Mouse (Mus musculus): Measurements from ENCODE around the gene Accsl.

Accsl gene

DNA sequence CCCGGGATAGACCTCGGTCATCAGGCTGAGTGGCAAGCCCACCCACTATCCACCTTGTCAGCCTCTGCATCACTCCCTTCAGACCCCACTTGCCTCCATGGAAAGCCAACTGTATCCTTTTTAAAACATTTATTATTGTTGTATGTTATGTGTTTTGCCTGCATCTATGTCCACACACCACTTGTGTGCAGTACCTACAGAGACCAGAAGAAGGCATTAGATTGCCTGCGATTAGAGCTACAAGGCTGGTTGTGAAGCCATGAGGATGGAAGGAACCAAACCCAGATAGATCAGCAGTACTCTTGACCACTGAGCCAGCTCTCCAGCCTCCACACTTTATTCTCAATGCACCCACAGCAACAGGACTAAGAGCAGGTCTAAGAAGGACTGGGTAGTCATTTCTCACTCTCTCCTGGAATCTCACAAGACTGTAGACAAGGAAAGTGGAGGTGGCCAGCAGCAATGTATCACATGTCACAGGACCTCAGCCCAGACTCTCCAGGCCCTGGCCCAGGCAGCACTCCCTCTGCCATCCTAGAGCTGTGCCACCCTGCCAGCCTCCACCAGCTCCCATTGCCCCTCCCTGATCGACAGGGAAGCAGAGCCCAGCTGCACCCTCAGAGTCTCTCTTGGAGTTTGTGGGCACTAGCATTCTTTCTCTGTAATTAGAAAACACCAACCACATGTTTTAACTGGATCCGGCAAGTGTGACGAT lies 62.3 kb downstream of the Accsl start:
- DNase-seq = peak; percentile 34

DNA sequence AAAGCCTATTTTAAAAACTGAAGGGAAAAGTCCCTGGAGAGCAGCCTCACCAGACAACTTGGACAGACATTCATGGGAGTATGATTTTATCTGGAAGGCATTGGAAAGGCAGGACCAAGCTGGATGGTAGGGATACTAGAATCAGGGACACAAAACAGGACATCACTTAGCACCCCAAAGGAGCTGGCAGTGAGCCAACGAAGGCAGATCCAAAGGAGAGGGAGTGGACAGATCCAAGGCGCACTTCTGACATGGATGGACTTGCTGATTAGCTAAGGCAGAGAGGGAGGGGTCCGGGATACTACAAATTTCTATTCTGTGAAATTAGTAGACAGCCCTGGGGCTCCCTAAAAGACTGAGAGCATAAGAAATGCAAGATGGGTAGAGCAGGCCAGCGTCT lies 63.4 kb downstream of the Accsl start:
- peak; percentile 34 for DNase-seq
